8 mouse cellular contexts compared by ENCODE assay signal in genomic region chr17:28329503-28330231, GRCm38 (mm10). TPM values are rescaled to one million over a fixed set of nuclear protein-coding genes. Genes with fewer than 3 reads are reported as not detected.
A peak's percentile ranks its signal among the peaks of the same experiment; 100 is the strongest.
DNase-seq lines count a peak whose midpoint lies in the region; ATAC-seq and TF ChIP-seq lines count a peak whose summit lies in the region.

No protein-coding gene starts in this region.

- 15% methylated on average over 4 of the region's 4 CpGs for WGBS in liver, adult 2 months
- 8% methylated on average over 4 of the region's 4 CpGs for WGBS in intestine, embryonic 14.5 days
- 9% methylated on average over 4 of the region's 4 CpGs for WGBS in neural tube, embryonic 14.5 days

- no peaks in the 10 kb centered on the region for H3K79me2 ChIP-seq in liver, adult 2 months (ENCODE audit: control insufficient read depth, insufficient read depth, low read length)

- DNase-seq in liver, adult 2 months (ENCODE audit: extremely low read depth, low read depth, low spot score): peak; percentile 22
- no peak for DNase-seq in liver
- DNase-seq in intestine, embryonic 14.5 days (ENCODE audit: low spot score): peak; percentile 70
- DNase-seq in c-Kit-positive CD71-positive TER-119-positive erythroid progenitor cells, embryonic 14.5 days (ENCODE audit: low spot score): no peak
- no peak for DNase-seq in spleen, adult 18-20 months
- no peak for DNase-seq in adrenal gland, postnatal 10 days

- H3K9me3 ChIP-seq in intestine, embryonic 14.5 days (ENCODE audit: control insufficient read depth, low read length): no peaks in the 10 kb centered on the region
- H3K9me3 ChIP-seq in neural tube, embryonic 14.5 days (ENCODE audit: control insufficient read depth, low read length): no peaks in the 10 kb centered on the region

- peak overlapping the region; percentile 64 for H3K27ac ChIP-seq in liver, adult 2 months (replicated peaks; ENCODE audit: insufficient read depth, low read depth, low read length)
- H3K27ac ChIP-seq in cortical plate, adult 2 months (ENCODE audit: insufficient read depth, low read length): no peak overlapping the region
- H3K27ac ChIP-seq in intestine, embryonic 14.5 days (ENCODE audit: low read depth): peak overlapping the region; percentile 95
- H3K27ac ChIP-seq in neural tube, embryonic 14.5 days (ENCODE audit: low read depth, low read length): peak overlapping the region; percentile 91; the same call in 1 of the 2 replicates

- no peaks in the 10 kb centered on the region for H3K27me3 ChIP-seq in liver, adult 2 months (ENCODE audit: control insufficient read depth, insufficient read depth, low read length)
- H3K27me3 ChIP-seq in intestine, embryonic 14.5 days (replicated peaks; ENCODE audit: control insufficient read depth, insufficient read depth, low read length): no peaks in the 10 kb centered on the region
- H3K27me3 ChIP-seq in neural tube, embryonic 14.5 days (ENCODE audit: control insufficient read depth, insufficient read depth, low read length): no peaks in the 10 kb centered on the region

- ATAC-seq in intestine, embryonic 14.5 days (replicated peaks; ENCODE audit: low FRiP score, low TSS enrichment, low read depth): no peak
- no peak for ATAC-seq in neural tube, embryonic 14.5 days (ENCODE audit: low read depth)

- H3K4me2 ChIP-seq in intestine, embryonic 14.5 days (ENCODE audit: low read length): peak overlapping the region; percentile 98
- H3K4me2 ChIP-seq in neural tube, embryonic 14.5 days (ENCODE audit: low read depth, low read length): peak overlapping the region; percentile 79

- H3K4me1 ChIP-seq in liver, adult 2 months (ENCODE audit: control insufficient read depth, insufficient read depth, low read length): peaks cover 13% of the 10 kb centered on the region
- H3K4me1 ChIP-seq in cortical plate, adult 2 months (ENCODE audit: control insufficient read depth, insufficient read depth, low read length): peaks cover 6% of the 10 kb centered on the region
- H3K4me1 ChIP-seq in intestine, embryonic 14.5 days (replicated peaks; ENCODE audit: control insufficient read depth, insufficient read depth, low read length): peaks cover 43% of the 10 kb centered on the region
- peaks cover 16% of the 10 kb centered on the region for H3K4me1 ChIP-seq in neural tube, embryonic 14.5 days (ENCODE audit: control insufficient read depth, insufficient read depth, low read length)

- H3K9ac ChIP-seq in liver, adult 2 months (ENCODE audit: low read depth, low read length): peak overlapping the region; percentile 88
- peak overlapping the region; percentile 100 for H3K9ac ChIP-seq in intestine, embryonic 14.5 days (ENCODE audit: low read length)
- H3K9ac ChIP-seq in neural tube, embryonic 14.5 days (replicated peaks; ENCODE audit: low read depth, low read length): peak overlapping the region; percentile 97

- H3K36me3 ChIP-seq in liver, adult 2 months (ENCODE audit: control insufficient read depth, insufficient read depth, low read length): peaks cover 9% of the 10 kb centered on the region
- peaks cover 50% of the 10 kb centered on the region for H3K36me3 ChIP-seq in intestine, embryonic 14.5 days (ENCODE audit: control insufficient read depth, insufficient read depth, low read length)
- H3K36me3 ChIP-seq in neural tube, embryonic 14.5 days (ENCODE audit: control insufficient read depth, insufficient read depth, low read length): peaks cover 18% of the 10 kb centered on the region; the same call in 1 of the 2 replicates

- TF ChIP-seq CTCF in liver, adult 2 months (IDR thresholded peaks at IDR 0.05; ENCODE audit: low read depth, low read length): no peak
- no peak for TF ChIP-seq CTCF in cortical plate, adult 2 months (IDR thresholded peaks at IDR 0.05; ENCODE audit: extremely low read depth, insufficient read depth, low read length)

- H3K4me3 ChIP-seq in liver, adult 2 months (ENCODE audit: insufficient read depth, low read depth, low read length): peak overlapping the region; percentile 71; the same call in 1 of the 2 replicates
- H3K4me3 ChIP-seq in cortical plate, adult 2 months (ENCODE audit: insufficient read depth, low read length): peak overlapping the region; percentile 74; the same call in 1 of the 2 replicates
- H3K4me3 ChIP-seq in intestine, embryonic 14.5 days (ENCODE audit: low read depth, low read length): peak overlapping the region; percentile 98
- H3K4me3 ChIP-seq in neural tube, embryonic 14.5 days (ENCODE audit: low read depth, low read length): peak overlapping the region; percentile 65

- TF ChIP-seq POLR2A in liver, adult 2 months (IDR thresholded peaks at IDR 0.05; ENCODE audit: extremely low read depth, insufficient read depth, low read length): no peak
- TF ChIP-seq POLR2A in cortical plate, adult 2 months (IDR thresholded peaks at IDR 0.05; ENCODE audit: extremely low read depth, insufficient read depth, low read length): no peak

RNA-seq across cellular contexts. Expression of gene Rpl10a, which starts 1.4 kb away (rescaled TPM):
- total RNA-seq in liver, adult 2 months (2014; rRNA removed): 497 and 711 TPM in 2 replicates
- polyA plus RNA-seq in liver, adult 2 months (2012; rRNA removed): 1,137 and 1,616 TPM in 2 replicates
- 705 and 712 TPM in 2 replicates for polyA plus RNA-seq in cortical plate, adult 2 months (2012; rRNA removed)
- 909 and 955 TPM in 2 replicates for polyA plus RNA-seq in intestine, embryonic 14.5 days (2014; fragmentation: Nextera tagmentation; extraction: Ambion mirVana)
- polyA plus RNA-seq in neural tube, embryonic 14.5 days (2014; fragmentation: Nextera tagmentation; extraction: Ambion mirVana): 367 and 407 TPM in 2 replicates
- 100 to 1,000 TPM; 948 to 951 TPM for total RNA-seq in adrenal gland, postnatal 10 days (2021)

RNA-seq across cellular contexts. Expression of gene Fance, which starts 16.3 kb away (rescaled TPM):
- total RNA-seq in liver, adult 2 months (2014; rRNA removed): 6.6 and 9.1 TPM in 2 replicates
- polyA plus RNA-seq in liver, adult 2 months (2012; rRNA removed): 6.4 and 6.8 TPM in 2 replicates
- 13.7 and 14.4 TPM in 2 replicates for polyA plus RNA-seq in cortical plate, adult 2 months (2012; rRNA removed)
- polyA plus RNA-seq in intestine, embryonic 14.5 days (2014; fragmentation: Nextera tagmentation; extraction: Ambion mirVana): 27.3 and 33.7 TPM in 2 replicates
- polyA plus RNA-seq in neural tube, embryonic 14.5 days (2014; fragmentation: Nextera tagmentation; extraction: Ambion mirVana): 22.7 and 23.5 TPM in 2 replicates
- 10 to 100 TPM; 24.2 to 36.2 TPM for total RNA-seq in adrenal gland, postnatal 10 days (2021)

RNA-seq across cellular contexts. Expression of gene Tead3, which starts 20.9 kb away (rescaled TPM):
- 3.0 and 3.7 TPM in 2 replicates for total RNA-seq in liver, adult 2 months (2014; rRNA removed)
- 7.6 and 11.0 TPM in 2 replicates for polyA plus RNA-seq in liver, adult 2 months (2012; rRNA removed)
- 2.5 and 3.1 TPM in 2 replicates for polyA plus RNA-seq in cortical plate, adult 2 months (2012; rRNA removed)
- polyA plus RNA-seq in intestine, embryonic 14.5 days (2014; fragmentation: Nextera tagmentation; extraction: Ambion mirVana): 12.0 and 13.3 TPM in 2 replicates
- 1.2 and 1.6 TPM in 2 replicates for polyA plus RNA-seq in neural tube, embryonic 14.5 days (2014; fragmentation: Nextera tagmentation; extraction: Ambion mirVana)
- 10 to 100 TPM; 12.8 to 13.5 TPM for total RNA-seq in adrenal gland, postnatal 10 days (2021)

RNA-seq across cellular contexts. Expression of gene Tulp1, which starts 35.4 kb away (rescaled TPM):
- total RNA-seq in liver, adult 2 months (2014; rRNA removed): not detected in 2 replicates
- polyA plus RNA-seq in liver, adult 2 months (2012; rRNA removed): not detected in 2 replicates
- not detected in 2 replicates for polyA plus RNA-seq in cortical plate, adult 2 months (2012; rRNA removed)
- 3.7 and 4.0 TPM in 2 replicates for polyA plus RNA-seq in intestine, embryonic 14.5 days (2014; fragmentation: Nextera tagmentation; extraction: Ambion mirVana)
- polyA plus RNA-seq in neural tube, embryonic 14.5 days (2014; fragmentation: Nextera tagmentation; extraction: Ambion mirVana): 0.66 and 0.89 TPM in 2 replicates
- total RNA-seq in adrenal gland, postnatal 10 days (2021): under 1 TPM; 0.33 to 1.00 TPM

Comparison
In these comparisons a context has a peak if more than half of its experiments do, and no peak if none do; other contexts are left out.
1. DNase-seq: peak in liver, adult 2 months (single experiment) and intestine, embryonic 14.5 days (single experiment); none in liver (single experiment), c-Kit-positive CD71-positive TER-119-positive erythroid progenitor cells, embryonic 14.5 days (single experiment), spleen, adult 18-20 months (0 of 2) and adrenal gland, postnatal 10 days (single experiment).
2. Peak in every context shown above with its lines, with median percentiles within 50 percentile points of each other: H3K4me3 ChIP-seq and H3K9ac ChIP-seq.